Mouse (Mus musculus) MEL (cell line): ENCODE results near the gene Piezo1. TPM values are rescaled to one million over a fixed set of nuclear protein-coding genes. Genes with fewer than 3 reads are reported as not detected.
A peak's percentile ranks its signal among the peaks of the same experiment; 100 is the strongest.

ENCODE experiments used
- DNase-seq: peaks from one replicate; pipeline ENCODE4 v3.0.0; 2011; ENCODE audit warnings: low read depth, low spot score
- H3K27ac ChIP-seq: 2 replicates; pipeline ENCODE4 v1.5.1; 2012; ENCODE audit warnings: low read depth, mild to moderate bottlenecking, control low read depth, low read length, moderate library complexity; ENCODE audit not compliant: control insufficient read depth
- H3K27me3 ChIP-seq, 2 experiments: fragments of 150-350 bp in 1 of 2; sonication (generic) in 1 of 2; 2 replicates each; pipeline ENCODE4 v1.6.1; 2012; ENCODE audit warnings: low read length in 2 of 2, mild to moderate bottlenecking in 2 of 2, improper control_type of control experiment in 1 of 2, moderate library complexity in 1 of 2; ENCODE audit not compliant: insufficient read depth in 2 of 2, control insufficient read depth in 1 of 2
- H3K36me3 ChIP-seq, 2 experiments: 2 replicates each; pipeline ENCODE4 v1.6.1; 2012 to 2014; ENCODE audit warnings: low read length in 2 of 2, improper control_type of control experiment in 1 of 2, inconsistent platforms in 1 of 2, mild to moderate bottlenecking in 1 of 2; ENCODE audit not compliant: insufficient read depth in 2 of 2, control insufficient read depth in 1 of 2
- H3K4me1 ChIP-seq, 2 experiments: fragments of 150-350 bp in 1 of 2; sonication (generic) in 1 of 2; 2 replicates each; pipeline ENCODE4 v1.6.1; 2012; ENCODE audit warnings: low read length in 2 of 2, improper control_type of control experiment in 1 of 2, mild to moderate bottlenecking in 1 of 2; ENCODE audit not compliant: insufficient read depth in 2 of 2, control insufficient read depth in 1 of 2
- H3K4me3 ChIP-seq, 2 experiments: fragments of 150-350 bp in 1 of 2; sonication (generic) in 1 of 2; 2 replicates each; pipeline ENCODE4 v1.5.1; 2012; ENCODE audit warnings: low read depth in 2 of 2, low read length in 2 of 2, mild to moderate bottlenecking in 2 of 2, moderate library complexity in 2 of 2, control low read depth in 1 of 2, improper control_type of control experiment in 1 of 2; ENCODE audit not compliant: control insufficient read depth in 1 of 2, insufficient read depth in 1 of 2
- H3K79me2 ChIP-seq: 2 replicates; pipeline ENCODE4 v1.6.1; 2012; ENCODE audit warnings: mild to moderate bottlenecking, low read length, moderate library complexity; ENCODE audit not compliant: control insufficient read depth, poor library complexity, insufficient read depth
- H3K9ac ChIP-seq: 2 replicates; pipeline ENCODE4 v1.6.1; 2012; ENCODE audit warnings: low read depth, mild to moderate bottlenecking, control low read depth, low read length, moderate library complexity; ENCODE audit not compliant: control insufficient read depth, poor library complexity, severe bottlenecking
- H3K9me3 ChIP-seq: fragments of 150-350 bp; sonication (generic); replicated peaks from 2 replicates; pipeline ENCODE4 v1.6.1; 2012; ENCODE audit warnings: mild to moderate bottlenecking, low read length, improper control_type of control experiment, moderate library complexity; ENCODE audit not compliant: insufficient read depth
- CHD1 ChIP-seq: IDR thresholded peaks from 2 replicates; pipeline ENCODE4 v1.6.1; 2012; ENCODE audit warnings: low read depth, mild to moderate bottlenecking, inconsistent platforms, low read length, improper control_type of control experiment
- E2F4 ChIP-seq: IDR thresholded peaks from 2 replicates; pipeline ENCODE4 v1.6.1; 2011; ENCODE audit warnings: low read depth, low read length, improper control_type of control experiment, borderline replicate concordance
- EP300 ChIP-seq, 2 experiments: IDR thresholded peaks; 2 replicates each; pipeline ENCODE4 v1.6.1; 2011; ENCODE audit warnings: improper control_type of control experiment in 2 of 2, low read length in 2 of 2, low read depth in 1 of 2, mild to moderate bottlenecking in 1 of 2
- GABPA ChIP-seq: IDR thresholded peaks from 2 replicates; pipeline ENCODE4 v1.6.1; 2012; ENCODE audit warnings: low read depth, mild to moderate bottlenecking, inconsistent platforms, low read length, improper control_type of control experiment, moderate library complexity
- GATA1 ChIP-seq: IDR thresholded peaks from 2 replicates; pipeline ENCODE4 v1.6.1; 2011; ENCODE audit warnings: low read depth, low read length, improper control_type of control experiment
- KAT2A ChIP-seq: conservative IDR thresholded peaks from 2 replicates; pipeline ENCODE4 v1.6.1; 2012; ENCODE audit warnings: low read depth, low read length, improper control_type of control experiment, inconsistent platforms
- MAFK ChIP-seq: IDR thresholded peaks from 2 replicates; pipeline ENCODE4 v1.6.1; 2011; ENCODE audit warnings: low read depth, mild to moderate bottlenecking, low read length, improper control_type of control experiment, borderline replicate concordance
- MAX ChIP-seq: IDR thresholded peaks from 2 replicates; pipeline ENCODE4 v1.6.1; 2011; ENCODE audit warnings: low read length, improper control_type of control experiment
- MAZ ChIP-seq: IDR thresholded peaks from 2 replicates; pipeline ENCODE4 v1.6.1; 2012; ENCODE audit warnings: low read depth, mild to moderate bottlenecking, inconsistent platforms, low read length, improper control_type of control experiment
- MEF2A ChIP-seq: IDR thresholded peaks from 2 replicates; pipeline ENCODE4 v1.6.1; 2014; ENCODE audit warnings: low read depth, mild to moderate bottlenecking, inconsistent platforms, low read length, improper control_type of control experiment; ENCODE audit not compliant: poor library complexity, insufficient replicate concordance, severe bottlenecking; ENCODE audit errors: extremely low read depth
- MYB ChIP-seq: IDR thresholded peaks from 2 replicates; pipeline ENCODE4 v1.6.1; 2011; ENCODE audit warnings: mild to moderate bottlenecking, low read depth, low read length, improper control_type of control experiment
- NELFE ChIP-seq: IDR thresholded peaks from 2 replicates; pipeline ENCODE4 v1.6.1; 2011; ENCODE audit warnings: low read depth, low read length, improper control_type of control experiment
- POLR2AphosphoS2 ChIP-seq: IDR thresholded peaks from 2 replicates; pipeline ENCODE4 v1.6.1; 2011; ENCODE audit warnings: low read length, improper control_type of control experiment
- SIN3A ChIP-seq: IDR thresholded peaks from 2 replicates; pipeline ENCODE4 v1.6.1; 2012; ENCODE audit warnings: low read length, improper control_type of control experiment, inconsistent platforms
- SMC3 ChIP-seq: IDR thresholded peaks from 2 replicates; pipeline ENCODE4 v1.6.1; 2011; ENCODE audit warnings: low read depth, low read length, improper control_type of control experiment
- TCF12 ChIP-seq: IDR thresholded peaks from 2 replicates; pipeline ENCODE4 v1.6.1; 2014; ENCODE audit warnings: low read depth, mild to moderate bottlenecking, inconsistent platforms, low read length, improper control_type of control experiment, moderate library complexity
- ZKSCAN1 ChIP-seq: IDR thresholded peaks from 2 replicates; pipeline ENCODE4 v1.6.1; 2012; ENCODE audit warnings: low read depth, mild to moderate bottlenecking, inconsistent platforms, low read length, improper control_type of control experiment, moderate library complexity
- ZMIZ1 ChIP-seq: IDR thresholded peaks from 2 replicates; pipeline ENCODE4 v1.6.1; 2012; ENCODE audit warnings: low read depth, mild to moderate bottlenecking, inconsistent platforms, low read length, improper control_type of control experiment, moderate library complexity
- polyA plus RNA-seq, 2 experiments: library from polyadenylated mRNA; stranded (reverse) in 1 of 2; unstranded in 1 of 2; fragments of >175 nt in 1 of 2; fragments of >200 nt in 1 of 2; gene quantifications; 2 replicates each; pipeline versions ENCODE4 v1.2.1 to v1.2.4; 2012; ENCODE audit warnings: low replicate concordance in 2 of 2, low read depth in 1 of 2; ENCODE audit not compliant: insufficient read length in 2 of 2, insufficient read depth in 1 of 2, missing spikeins in 1 of 2
- total RNA-seq: library from RNA; depleted of rRNA; stranded (reverse); fragments of 300-350 nt; gene quantifications from 2 replicates; pipeline ENCODE4 v1.2.3, GENCODE M21; 2012

Gene Piezo1
- total and polyA plus RNA-seq, 3 experiments, result 35.1 to 223 (median 144) TPM

- H3K79me2 ChIP-seq, result no peaks in the 10 kb centered on the region
- H3K9ac ChIP-seq, result no peak overlapping the region
- no peaks in the 10 kb centered on the region; a peak in 1 of 4 replicates for H3K27me3 ChIP-seq
These were observed 94.0 kb downstream of the Piezo1 start for GRCm38 (mm10) chr8:122457171-122457570.

GRCm38 (mm10) chr8:122454409-122454808, 96.7 kb downstream of the Piezo1 start:
- no peak overlapping the region for H3K4me3 ChIP-seq
- H3K9me3 ChIP-seq, result no peaks in the 10 kb centered on the region
- peaks cover 0 to 4% of the 10 kb centered on the region in 2 experiments; a peak in 2 of 4 replicates for H3K36me3 ChIP-seq
- H3K27me3 ChIP-seq, result no peaks in the 10 kb centered on the region; a peak in 1 of 4 replicates
- H3K79me2 ChIP-seq, result no peaks in the 10 kb centered on the region
- TF ChIP-seq E2F4, result no peak
- TF ChIP-seq POLR2AphosphoS2, result no peak
- TF ChIP-seq CHD1, result no peak
- TF ChIP-seq MAX, result no peak
- TF ChIP-seq SIN3A, result no peak
- no peak for TF ChIP-seq ZKSCAN1
- TF ChIP-seq GATA1, result 0 out of 2 replicates have a peak, but pooled peaks have one; percentile 10
- TF ChIP-seq MYB, result peak; percentile 84
- no peak for TF ChIP-seq SMC3
- TF ChIP-seq EP300 (IDR thresholded peaks at IDR 0.05; ENCODE audit: low read depth in 1 of 2, low read length in 2 of 2), result peak; percentile 46 to 50; a peak in 3 of 4 replicates
- TF ChIP-seq TCF12, result no peak
- TF ChIP-seq ZMIZ1, result no peak
- peaks cover 9 to 18% of the 10 kb centered on the region in 2 experiments for H3K4me1 ChIP-seq
- no peak overlapping the region for H3K27ac ChIP-seq
- no peak overlapping the region for H3K9ac ChIP-seq
- DNase-seq, result peak; percentile 71

More at GRCm38 (mm10) chr8:122457171-122457570, 94.0 kb downstream of the Piezo1 start:
- Histone ChIP-seq H3K4me3 (no peak overlapping the region), H3K27ac (no peak overlapping the region), H3K36me3 (peaks cover 0 to 6% of the 10 kb centered on the region in 2 experiments; a peak in 2 of 4 replicates), H3K4me1 (peaks cover 10 to 35% of the 10 kb centered on the region in 2 experiments), H3K9me3 (no peaks in the 10 kb centered on the region)
- no peak for DNase-seq
- TF ChIP-seq MAX, result no peak
- no peak for TF ChIP-seq GATA1
- TF ChIP-seq KAT2A, result no peak
- no peak for TF ChIP-seq MEF2A
- TF ChIP-seq MAFK, result no peak
- TF ChIP-seq GABPA, result no peak
- TF ChIP-seq MAZ, result no peak
- no peak for TF ChIP-seq SIN3A
- TF ChIP-seq NELFE, result no peak
